Mouse (Mus musculus) midbrain, embryonic 11.5 days (tissue): ENCODE measurements at regions not wholly inside any gene's neighbourhood (a gene's known extent, or its start where the extent isn't known, plus 50 kb on each side); places are given as distances from the start of the nearest gene placed in this dataset.
A peak's percentile ranks its signal among the peaks of the same experiment; 100 is the strongest.

ENCODE experiments used
- ATAC-seq: fragments of 200-750 bp; cut with Nextera tagmentation; 2 replicates; pipeline ENCODE4 v1.8.0; 2017; ENCODE audit warnings: moderate TSS enrichment, moderate library complexity; ENCODE audit not compliant: low FRiP score
- DNase-seq: peaks from one replicate; pipeline ENCODE4 v3.0.0; 2015; ENCODE audit warnings: low spot score; ENCODE audit errors: missing footprints
- H3K27ac ChIP-seq: fragments of 300-500 bp; sonication (generic); 2 replicates; pipeline ENCODE4 v1.5.1; 2014; ENCODE audit warnings: low read depth, low read length
- H3K27me3 ChIP-seq: fragments of 300-500 bp; sonication (generic); 2 replicates; pipeline ENCODE4 v1.6.1; 2014; ENCODE audit warnings: mild to moderate bottlenecking, low read length, moderate library complexity, mixed read lengths; ENCODE audit not compliant: control insufficient read depth, insufficient read depth
- H3K36me3 ChIP-seq: fragments of 300-500 bp; sonication (generic); 2 replicates; pipeline ENCODE4 v1.6.1; 2014; ENCODE audit warnings: mild to moderate bottlenecking, low read length, moderate library complexity, mixed read lengths; ENCODE audit not compliant: control insufficient read depth, insufficient read depth
- H3K4me1 ChIP-seq: fragments of 300-500 bp; sonication (generic); 2 replicates; pipeline ENCODE4 v1.6.1; 2014; ENCODE audit warnings: low read length; ENCODE audit not compliant: control insufficient read depth, insufficient read depth
- H3K4me2 ChIP-seq: fragments of 300-500 bp; sonication (generic); 2 replicates; pipeline ENCODE4 v1.6.1; 2014; ENCODE audit warnings: mild to moderate bottlenecking, moderate library complexity
- H3K4me3 ChIP-seq: fragments of 300-500 bp; sonication (generic); 2 replicates; pipeline ENCODE4 v1.5.1; 2014; ENCODE audit warnings: low read depth, low read length
- H3K9ac ChIP-seq: fragments of 300-500 bp; sonication (generic); 2 replicates; pipeline ENCODE4 v1.6.1; 2014; ENCODE audit warnings: low read length
- H3K9me3 ChIP-seq: fragments of 300-500 bp; sonication (generic); 2 replicates; pipeline ENCODE4 v1.6.1; 2016; ENCODE audit warnings: low read length; ENCODE audit not compliant: control insufficient read depth
- WGBS: fragments of 180-500 bp; shearing (Covaris S2); extraction: QIAGEN DNeasy Blood & Tissue Kit; methylation state at CpG from one replicate; pipeline ENCODE4 v1.1.7; 2014; 5-methylcytosine and 5-hydroxymethylcytosine counted together

DNA sequence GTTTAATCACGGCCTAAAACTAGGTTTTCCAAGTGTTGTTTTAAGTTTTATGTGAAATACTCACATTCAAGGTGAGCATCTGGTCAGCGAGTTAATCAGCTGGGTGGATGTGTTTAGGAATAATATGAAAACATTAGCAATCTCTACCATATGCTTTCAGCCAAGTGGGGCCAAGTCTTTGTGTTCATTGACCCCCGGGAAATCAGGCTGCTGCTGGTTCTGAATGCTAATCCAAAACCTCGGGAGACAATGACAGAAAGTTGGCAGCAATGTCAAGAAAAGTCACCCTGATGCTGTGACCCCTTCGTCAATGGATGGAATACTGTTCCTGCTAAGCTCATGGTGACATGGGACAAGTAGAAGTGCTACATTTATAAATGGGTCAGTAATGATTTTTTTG lies 216.2 kb downstream of the Lipi start:
- Histone ChIP-seq H3K36me3 (no peaks in the 10 kb centered on the region), H3K4me3 (no peak overlapping the region), H3K27ac (no peak overlapping the region), H3K4me2 (no peak overlapping the region), H3K27me3 (no peaks in the 10 kb centered on the region), H3K9me3 (no peaks in the 10 kb centered on the region), H3K9ac (no peak overlapping the region), H3K4me1 (no peaks in the 10 kb centered on the region)
- ATAC-seq = no peak
- WGBS = 75% methylated on average over 5 of the region's 5 CpGs
- no peak for DNase-seq

DNA sequence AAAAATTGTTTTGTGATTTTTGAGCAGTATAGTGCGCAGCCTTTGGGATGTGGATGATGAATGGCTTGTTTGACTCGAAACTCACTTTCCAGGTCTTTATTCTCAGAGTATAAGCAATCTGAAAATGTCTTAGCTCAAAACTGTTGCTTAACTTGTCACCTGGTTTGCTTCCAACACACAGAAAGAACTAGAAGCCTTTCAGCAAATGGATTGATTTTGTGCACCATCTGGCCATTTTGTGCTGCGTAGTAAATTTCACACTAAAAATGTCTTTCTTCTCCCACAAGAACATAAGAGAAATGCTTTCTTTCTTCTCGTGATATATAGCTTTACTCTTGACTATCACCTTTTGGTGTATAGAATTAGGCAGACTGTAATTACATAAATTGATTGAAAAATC lies 219.1 kb downstream of the Lipi start:
- H3K4me2 ChIP-seq = no peak overlapping the region
- H3K9ac ChIP-seq = no peak overlapping the region
- ATAC-seq (no peak), DNase-seq (no peak)
- no peaks in the 10 kb centered on the region for H3K27me3 ChIP-seq
- H3K4me3 ChIP-seq = no peak overlapping the region
- H3K9me3 ChIP-seq = no peaks in the 10 kb centered on the region
- no peaks in the 10 kb centered on the region for H3K36me3 ChIP-seq
- H3K4me1 ChIP-seq = no peaks in the 10 kb centered on the region
- no peak overlapping the region for H3K27ac ChIP-seq
- 91% methylated on average over 4 of the region's 4 CpGs for WGBS

DNA sequence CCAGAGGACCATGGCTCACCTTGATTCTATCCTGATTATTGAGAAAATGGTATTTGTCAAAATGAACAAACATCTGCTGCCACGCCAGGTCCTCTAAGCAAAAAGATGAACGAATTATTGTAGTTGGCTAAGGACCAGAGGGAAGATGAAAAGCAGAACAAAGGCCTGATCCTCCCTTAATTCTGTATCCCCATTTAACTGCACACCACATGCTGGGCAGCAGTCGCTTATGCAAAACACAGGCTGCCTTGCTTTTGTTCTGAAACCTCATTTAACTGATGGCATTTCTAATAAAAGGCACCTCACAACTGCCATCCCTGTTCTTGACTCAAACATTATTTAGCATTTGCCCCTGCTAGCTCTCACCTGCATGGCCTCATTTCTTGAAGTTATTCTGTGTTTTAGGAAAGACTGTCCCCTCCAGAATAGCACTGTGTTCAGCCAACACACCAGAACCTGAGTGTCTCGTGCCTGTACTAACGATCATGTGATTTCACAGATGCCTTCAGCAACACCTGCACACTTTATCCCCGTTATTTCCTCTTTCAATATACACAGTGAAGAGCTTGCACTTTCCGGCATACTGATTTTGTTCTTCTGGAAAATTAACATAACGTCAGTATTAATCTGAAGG lies 220.4 kb downstream of the Lipi start:
- no peak overlapping the region for H3K4me3 ChIP-seq
- no peaks in the 10 kb centered on the region for H3K9me3 ChIP-seq
- H3K27ac ChIP-seq = no peak overlapping the region
- ATAC-seq (no peak; the same call in 1 of the 2 replicates), DNase-seq (peak; percentile 74)
- 48% methylated on average over 8 of the region's 8 CpGs for WGBS
- H3K27me3 ChIP-seq = no peaks in the 10 kb centered on the region
- H3K9ac ChIP-seq = no peak overlapping the region
- H3K4me1 ChIP-seq = no peaks in the 10 kb centered on the region
- no peak overlapping the region for H3K4me2 ChIP-seq
- no peaks in the 10 kb centered on the region for H3K36me3 ChIP-seq

DNA sequence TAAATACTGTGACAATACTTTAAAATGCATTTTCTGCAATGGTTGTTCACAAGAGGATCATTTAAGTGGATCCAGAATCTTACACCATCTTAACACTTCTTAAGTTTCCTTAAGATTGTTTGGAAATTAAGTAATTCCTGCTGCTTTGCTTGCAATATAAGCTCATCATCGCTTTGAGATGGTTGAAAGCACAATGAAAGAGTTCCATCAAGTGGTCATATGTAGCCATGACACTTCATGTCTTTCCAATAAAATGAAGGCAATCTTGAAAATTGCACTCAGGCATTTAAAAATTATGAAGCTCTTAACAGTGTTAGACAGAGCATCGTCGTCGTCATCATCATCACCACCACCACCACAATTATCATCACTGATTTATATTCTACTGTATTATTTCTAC lies 223.8 kb downstream of the Lipi start:
- no peak for ATAC-seq
- Histone ChIP-seq H3K27ac (no peak overlapping the region), H3K9me3 (no peaks in the 10 kb centered on the region), H3K4me3 (no peak overlapping the region), H3K9ac (no peak overlapping the region), H3K27me3 (no peaks in the 10 kb centered on the region), H3K4me1 (no peaks in the 10 kb centered on the region), H3K4me2 (no peak overlapping the region), H3K36me3 (no peaks in the 10 kb centered on the region)
- no peak for DNase-seq
- 81% methylated on average over 4 of the region's 4 CpGs for WGBS

DNA sequence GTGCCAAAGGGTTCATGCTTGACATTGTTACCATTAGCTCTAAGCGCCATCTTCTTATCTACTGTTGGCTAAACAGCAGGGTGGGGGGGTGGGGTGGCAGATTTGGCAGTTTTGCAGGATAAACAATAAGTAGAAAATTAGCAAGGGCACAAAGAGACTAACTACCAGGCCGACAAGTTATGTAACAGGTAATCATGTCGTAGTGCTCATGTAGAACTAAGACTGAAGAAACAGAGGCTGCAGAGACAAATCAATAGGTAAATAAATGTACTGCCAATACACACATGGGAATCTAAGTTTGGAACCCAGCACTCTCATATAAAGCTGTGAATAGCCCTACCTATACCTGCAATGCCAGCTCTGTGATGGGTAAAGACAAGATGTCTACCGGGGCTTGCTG lies 225.1 kb downstream of the Lipi start:
- no peak for ATAC-seq
- no peaks in the 10 kb centered on the region for H3K4me1 ChIP-seq
- no peak overlapping the region for H3K27ac ChIP-seq
- no peaks in the 10 kb centered on the region for H3K9me3 ChIP-seq
- H3K36me3 ChIP-seq = no peaks in the 10 kb centered on the region
- no peaks in the 10 kb centered on the region for H3K27me3 ChIP-seq
- H3K4me3 ChIP-seq = no peak overlapping the region
- WGBS = 91% methylated on average over 4 of the region's 4 CpGs
- H3K9ac ChIP-seq = no peak overlapping the region
- no peak for DNase-seq
- H3K4me2 ChIP-seq = no peak overlapping the region

DNA sequence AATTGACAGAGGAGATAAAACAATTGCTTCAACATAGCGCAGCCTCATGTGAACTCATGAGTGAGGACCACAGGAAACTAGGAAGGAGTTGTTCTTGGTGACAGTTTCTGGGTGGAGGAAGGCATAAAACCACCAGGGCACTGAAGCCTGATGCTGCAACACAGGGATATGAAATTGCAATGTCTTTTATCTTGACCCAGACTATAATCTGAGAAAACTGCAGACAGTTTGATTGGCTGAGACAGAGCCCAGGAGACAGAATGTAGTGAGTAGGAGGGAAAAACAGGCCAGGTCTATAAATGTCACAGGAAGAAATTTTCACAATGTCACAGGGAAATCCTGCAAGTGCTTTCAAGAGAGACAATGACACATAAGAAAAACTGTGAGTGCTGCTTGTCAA lies 232.5 kb downstream of the Lipi start:
- no peaks in the 10 kb centered on the region for H3K9me3 ChIP-seq
- ATAC-seq = no peak
- no peak overlapping the region for H3K4me2 ChIP-seq
- H3K9ac ChIP-seq = no peak overlapping the region
- no peak overlapping the region for H3K4me3 ChIP-seq
- H3K36me3 ChIP-seq = no peaks in the 10 kb centered on the region
- WGBS = 86% methylated on average over 1 of the region's 1 CpGs
- DNase-seq = no peak
- H3K27me3 ChIP-seq = no peaks in the 10 kb centered on the region
- H3K27ac ChIP-seq = no peak overlapping the region
- H3K4me1 ChIP-seq = no peaks in the 10 kb centered on the region

DNA sequence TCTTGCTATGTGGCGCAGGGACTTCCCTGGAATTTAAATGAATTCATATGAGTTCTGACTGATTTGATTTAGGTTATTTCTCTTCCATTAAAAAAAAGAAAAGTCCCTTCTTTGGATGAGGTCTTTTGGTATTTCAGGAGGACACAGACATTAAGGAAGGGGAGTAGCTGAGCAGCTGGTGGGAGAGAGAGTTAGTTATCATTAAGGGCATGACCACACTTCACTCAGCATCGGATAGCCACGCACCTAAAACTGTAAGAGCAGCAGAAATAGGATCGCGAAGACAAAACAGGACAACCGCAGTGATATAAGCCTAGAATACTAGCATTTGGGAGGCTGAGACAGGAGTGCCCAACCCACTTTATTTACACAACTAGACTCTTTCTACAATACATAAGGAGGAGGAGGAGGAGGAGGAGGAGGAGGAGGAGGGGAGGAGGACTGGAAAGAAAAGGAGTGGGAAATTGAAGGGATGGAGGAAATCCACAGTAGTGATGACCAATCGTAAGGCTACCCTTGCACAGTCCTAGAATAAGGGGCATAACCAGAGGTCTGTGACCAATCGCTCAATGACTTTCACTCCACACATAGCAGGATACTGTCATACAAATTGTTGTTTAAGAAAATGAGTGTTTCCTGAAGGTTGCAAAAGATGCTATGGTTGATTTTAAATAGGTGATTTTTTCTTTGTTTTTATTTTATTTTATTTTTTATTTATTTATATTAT lies 241.5 kb downstream of the Lipi start:
- DNase-seq (no peak), ATAC-seq (0 out of 2 replicates have a peak, but pooled peaks have one; percentile 33)
- Histone ChIP-seq H3K27me3 (no peaks in the 10 kb centered on the region), H3K9me3 (no peaks in the 10 kb centered on the region), H3K4me1 (no peaks in the 10 kb centered on the region), H3K9ac (no peak overlapping the region), H3K36me3 (no peaks in the 10 kb centered on the region), H3K27ac (no peak overlapping the region), H3K4me3 (no peak overlapping the region), H3K4me2 (no peak overlapping the region)
- WGBS = 83% methylated on average over 8 of the region's 8 CpGs

DNA sequence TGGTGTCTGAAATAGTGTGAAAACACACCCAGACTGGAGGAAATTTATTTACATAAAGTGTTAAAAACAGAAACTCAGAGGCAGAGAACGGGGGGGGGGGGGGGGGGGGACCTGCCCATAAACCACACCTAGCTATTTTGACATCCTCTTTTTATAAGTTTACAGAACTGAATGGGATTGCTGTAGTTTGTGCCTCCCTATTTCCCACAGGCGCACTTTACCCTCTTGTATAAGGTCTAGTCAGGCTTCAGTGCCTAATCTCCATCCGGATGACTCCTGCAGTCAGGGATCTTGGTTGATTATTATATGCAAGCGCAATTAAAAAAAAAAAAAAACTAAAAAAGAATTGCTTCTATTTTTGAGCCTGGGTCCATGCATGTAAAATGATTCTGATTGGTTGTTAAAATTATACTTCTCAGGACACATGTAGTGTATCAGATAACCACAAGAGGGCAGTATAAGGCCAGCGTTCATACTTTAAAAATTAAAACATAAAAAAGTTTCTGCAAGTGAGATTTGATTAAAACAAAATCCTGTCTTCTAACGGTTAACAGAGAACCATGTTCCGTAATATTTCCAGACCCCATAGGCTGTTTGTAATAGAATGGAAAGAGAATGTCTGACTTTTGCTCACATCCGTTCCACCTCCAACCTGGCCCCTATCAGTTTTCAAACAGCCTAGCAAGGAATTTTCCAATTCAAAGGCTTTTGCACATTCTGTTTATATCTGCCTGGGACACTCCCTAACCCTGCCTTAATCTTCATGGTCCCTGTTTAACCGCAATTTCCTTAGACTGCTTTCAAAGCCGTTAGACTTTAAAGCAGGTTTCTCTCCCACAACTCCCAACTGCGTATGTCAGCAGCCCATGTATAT lies 242.6 kb downstream of the Lipi start:
- Histone ChIP-seq H3K4me2 (no peak overlapping the region), H3K9me3 (no peaks in the 10 kb centered on the region), H3K27me3 (no peaks in the 10 kb centered on the region), H3K4me3 (no peak overlapping the region), H3K36me3 (no peaks in the 10 kb centered on the region), H3K27ac (no peak overlapping the region), H3K4me1 (no peaks in the 10 kb centered on the region), H3K9ac (no peak overlapping the region)
- DNase-seq = peak; percentile 83
- ATAC-seq = peak; percentile 46
- WGBS = 53% methylated on average over 10 of the region's 11 CpGs

DNA sequence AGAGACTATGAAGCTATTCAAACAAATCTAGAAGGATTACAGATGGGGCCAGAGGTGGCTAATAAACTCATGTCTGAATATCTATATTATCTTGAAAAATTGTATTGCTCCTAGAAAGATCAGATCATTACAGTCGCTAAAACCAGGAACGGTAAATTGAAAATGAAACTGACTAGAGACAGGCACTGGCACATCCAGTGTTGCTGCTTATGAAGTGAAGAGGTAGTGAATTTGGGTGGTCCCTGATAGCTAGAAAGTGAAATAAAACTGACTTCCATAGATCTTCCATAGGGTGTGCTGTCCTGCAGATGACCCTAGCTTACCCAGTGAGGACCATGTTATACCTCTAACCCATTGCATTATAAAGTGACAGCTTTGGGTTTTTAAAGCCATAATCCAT lies 251.6 kb downstream of the Lipi start:
- H3K27ac ChIP-seq = no peak overlapping the region
- H3K4me3 ChIP-seq = no peak overlapping the region
- ATAC-seq (no peak), DNase-seq (no peak)
- H3K27me3 ChIP-seq = no peaks in the 10 kb centered on the region
- no peak overlapping the region for H3K9ac ChIP-seq
- no peaks in the 10 kb centered on the region for H3K36me3 ChIP-seq
- no peaks in the 10 kb centered on the region for H3K4me1 ChIP-seq
- no peak overlapping the region for H3K4me2 ChIP-seq
- H3K9me3 ChIP-seq = no peaks in the 10 kb centered on the region
- WGBS = 88% methylated on average over 2 of the region's 2 CpGs
